Mouse (Mus musculus) CD4-positive naive resting alpha-beta T cell, adult 76 days (primary cell): ENCODE results near the gene Crybb2. TPM values are rescaled to one million over a fixed set of nuclear protein-coding genes. Genes with fewer than 3 reads are reported as not detected.

ENCODE experiments used
- total RNA-seq: library from RNA; stranded (reverse); gene quantifications from one replicate; pipeline ENCODE4 v1.2.4, GENCODE M21; 2023

Crybb2 gene
- total RNA-seq = not detected

GRCm38 (mm10) chr5:113070017-113070416 is at the start of gene Crybb2:
Gene Crybb2, minus strand, starts transcription at chr5:113070117.

GRCm38 (mm10) chr5:113081439-113081838 is 11.5 kb upstream of the Crybb2 start, which contains the start of gene Crybb3:
Gene Crybb3, minus strand, starts transcription at chr5:113081584.

GRCm38 (mm10) chr5:113015236-113016061 is 54.5 kb downstream of the Crybb2 start, which contains the start of gene Grk3:
Gene Grk3, minus strand, starts transcription at chr5:113015791.

Other genes with a start within 250 kb of the Crybb2 start
- 0.29 TPM for gene Myo18b, start 173.8 kb downstream of the Crybb2 start, total RNA-seq
- 5.7 TPM for gene Grk3, start 54.3 kb downstream of the Crybb2 start, total RNA-seq
- not detected for gene Crybb3, start 11.5 kb upstream of the Crybb2 start, total RNA-seq
- gene 2900026A02Rik, start 151.1 kb upstream of the Crybb2 start, total RNA-seq = 0.73 TPM
- gene Tmem211, start 156.8 kb upstream of the Crybb2 start, total RNA-seq = not detected
- not detected for gene Sgsm1, start 240.7 kb upstream of the Crybb2 start, total RNA-seq